Mouse (Mus musculus) testis, postnatal 10 days (tissue): ENCODE results near the gene Impg1.
A peak's percentile ranks its signal among the peaks of the same experiment; 100 is the strongest.

Experiments used
- DNase-seq: peaks from one replicate; pipeline ENCODE4 v3.0.0; 2021; ENCODE audit warnings: low spot score

Impg1 gene

DNA sequence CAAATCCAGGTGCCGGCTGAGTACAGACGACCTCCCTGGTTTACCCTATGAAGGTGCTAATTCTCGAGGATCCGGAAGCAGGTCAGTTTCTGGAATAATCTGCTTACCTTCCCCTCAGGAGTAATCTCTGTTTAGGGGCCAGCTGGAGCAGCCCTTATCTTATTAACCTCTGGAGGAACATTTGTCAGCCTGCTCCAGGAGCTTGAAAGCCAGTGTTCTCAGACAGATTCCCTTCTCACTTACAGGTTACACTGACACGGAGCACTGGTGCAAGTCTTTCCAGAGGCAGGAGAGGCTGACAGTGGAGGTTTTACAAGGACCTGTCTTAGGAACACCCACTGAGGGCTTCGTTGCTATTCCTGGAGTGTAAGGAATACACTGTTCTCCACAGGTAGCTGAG, at the start of gene Impg1:
Gene Impg1 (minus strand): TSS at position 101 of the 400 bp plus-strand sequence.
- DNase-seq = no peak

DNA sequence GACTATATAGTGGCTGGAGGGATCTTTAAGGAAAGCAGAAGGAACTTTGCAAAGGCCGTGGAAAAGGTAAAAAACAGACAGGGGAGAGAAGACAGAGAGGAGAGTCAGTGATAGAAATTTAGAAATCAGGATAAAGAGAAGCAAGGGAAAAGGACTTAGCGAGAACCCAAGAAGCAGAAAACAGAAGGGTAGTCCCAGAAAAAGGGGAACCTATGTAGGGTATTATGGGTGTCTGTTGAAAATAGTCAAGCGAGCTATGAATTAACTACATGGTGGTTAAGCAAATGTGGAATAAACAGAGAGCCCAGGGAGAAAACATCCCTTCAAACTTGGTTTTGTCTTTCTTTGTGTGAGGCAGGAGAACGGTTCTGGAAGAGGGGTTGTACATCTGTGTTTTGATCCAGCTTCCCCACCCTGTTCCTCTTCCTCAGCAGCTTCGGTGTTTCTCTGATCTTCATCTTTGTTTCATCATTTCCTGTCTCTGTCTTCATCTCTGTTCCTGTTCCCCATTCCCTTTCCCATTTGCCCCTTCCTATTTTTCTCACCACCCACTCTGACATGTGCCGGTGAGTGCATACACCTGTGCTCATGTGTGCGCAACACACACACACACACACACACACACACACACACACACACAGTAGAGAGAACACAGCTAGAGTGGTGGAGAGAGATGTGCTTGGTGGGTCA, 44.3 kb upstream of the Impg1 start:
- DNase-seq = no peak

DNA sequence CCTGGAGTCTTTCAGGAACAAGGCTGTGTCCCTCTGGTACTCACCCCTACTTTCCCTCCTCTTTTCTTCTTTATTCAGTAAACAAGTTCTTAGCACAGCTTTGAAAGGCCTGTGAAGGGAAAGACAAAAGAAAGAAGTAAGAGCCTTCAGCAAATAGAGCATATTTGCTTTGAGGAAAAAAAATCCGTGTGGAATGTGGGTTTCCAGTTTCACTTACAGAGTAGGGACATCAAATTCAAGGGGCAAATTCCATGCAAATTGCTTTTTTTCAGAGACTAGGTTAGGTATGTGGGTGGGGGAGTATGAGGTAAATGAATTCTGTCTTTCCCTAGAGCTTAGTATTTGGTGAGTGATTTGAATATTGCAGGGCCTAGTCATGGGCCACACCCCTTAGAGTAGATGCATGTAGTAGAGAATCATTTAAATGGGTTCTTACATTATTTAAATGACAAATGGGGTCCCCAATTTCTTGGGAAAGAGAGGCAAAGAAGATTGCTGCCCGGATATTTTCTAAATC, 39.3 kb upstream of the Impg1 start:
- DNase-seq = no peak

DNA sequence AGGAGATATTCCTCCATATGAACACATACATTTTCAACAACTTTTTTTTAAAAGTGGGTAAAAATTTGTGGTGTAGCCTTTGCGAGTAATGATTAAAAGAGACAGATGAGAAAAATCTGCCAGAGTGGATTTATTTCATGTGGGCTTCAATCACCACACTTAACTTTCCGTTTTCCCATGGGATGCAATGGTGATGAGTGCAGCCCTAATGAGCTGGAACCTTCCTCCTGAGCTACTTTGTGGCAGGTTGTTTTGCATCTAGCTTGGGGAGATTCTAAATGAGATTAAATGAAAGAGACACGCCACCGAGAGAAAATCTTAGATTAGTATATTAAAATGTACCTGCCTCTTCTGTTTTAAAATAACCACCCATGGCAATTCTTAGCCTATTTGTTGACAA, 26.3 kb upstream of the Impg1 start:
- no peak for DNase-seq

DNA sequence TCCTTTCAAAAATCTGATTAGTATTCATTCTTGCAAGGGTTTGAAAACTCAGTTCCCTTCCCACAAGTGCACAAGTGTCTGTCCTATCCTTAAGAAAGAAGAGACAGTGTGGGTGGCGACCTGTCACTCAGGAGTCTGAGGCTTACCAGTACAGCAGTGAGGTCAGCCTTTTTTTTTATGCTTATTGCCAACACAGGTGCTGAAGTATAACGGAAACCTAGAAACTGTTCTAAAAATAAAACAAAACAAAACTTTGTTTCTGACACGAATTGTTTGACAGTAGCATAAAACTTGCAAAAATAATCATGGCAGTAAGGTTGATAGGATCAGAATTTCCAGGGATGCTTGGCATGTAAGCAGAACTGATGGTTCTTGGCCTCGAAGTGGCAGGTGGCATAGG, 4.9 kb downstream of the Impg1 start:
- DNase-seq = no peak

DNA sequence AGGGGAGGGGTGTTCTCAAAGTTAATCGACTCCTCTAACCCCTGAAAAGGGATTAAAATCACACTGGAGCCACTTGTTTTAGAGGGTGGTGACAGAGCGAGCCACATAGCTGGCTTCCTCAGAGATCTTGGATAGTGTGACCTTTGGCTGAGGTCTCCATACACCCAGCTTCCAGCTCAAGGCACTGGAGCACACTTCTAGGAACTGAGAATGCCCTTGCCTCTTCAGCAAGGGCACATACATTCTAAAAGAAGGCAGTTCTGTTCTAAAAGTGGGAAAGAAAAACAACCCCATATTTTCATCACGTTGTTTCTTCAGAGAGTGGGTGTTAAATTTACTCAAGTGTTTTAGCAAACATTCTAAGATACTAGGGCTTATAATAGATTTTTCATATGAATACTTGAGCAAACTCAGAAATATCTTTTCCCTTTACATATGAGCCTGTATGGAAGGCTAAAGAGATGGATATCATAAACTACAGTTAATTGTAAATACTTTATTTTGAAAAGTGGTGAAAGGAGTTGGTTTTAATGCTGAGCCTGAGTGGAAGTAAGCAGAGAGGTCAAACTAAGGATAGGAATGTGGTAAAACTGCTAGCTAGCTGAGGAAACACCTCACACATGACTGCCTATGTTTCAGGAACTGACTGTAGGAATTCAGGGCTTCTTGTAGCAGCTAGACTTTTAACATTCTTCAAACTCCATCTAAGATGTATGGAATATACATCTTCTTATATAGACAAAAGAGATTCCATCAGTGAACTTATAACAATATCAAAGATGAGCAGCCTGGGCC, 14.6 kb downstream of the Impg1 start:
- DNase-seq = no peak

DNA sequence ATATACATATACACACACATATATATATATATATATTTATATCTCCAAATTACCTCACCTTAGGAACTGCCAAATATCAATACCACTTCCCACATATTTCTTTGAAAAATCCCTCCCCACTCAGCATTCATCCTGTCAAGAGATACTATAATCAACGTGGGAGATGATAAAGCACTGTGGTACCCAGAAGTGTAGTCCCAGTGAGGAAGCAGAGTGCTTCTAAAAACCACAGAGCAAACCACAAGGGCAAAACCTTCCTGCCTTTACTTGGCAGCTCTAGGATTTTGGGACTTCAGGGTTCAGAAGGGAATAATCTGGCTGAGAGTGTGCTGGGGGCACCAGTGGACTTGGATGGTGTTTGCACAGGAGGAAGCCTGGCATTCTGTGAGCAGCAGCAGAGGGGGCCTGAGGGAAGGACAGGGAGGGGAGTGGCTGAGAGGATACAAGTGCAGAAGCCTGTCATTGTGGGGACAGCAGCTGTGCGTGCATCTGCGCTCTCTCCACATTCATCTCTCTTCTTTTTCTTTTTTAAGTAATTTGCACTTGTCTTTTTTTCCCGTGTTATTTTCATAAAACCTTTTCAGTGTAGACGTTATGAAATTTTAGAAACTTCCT, 24.1 kb downstream of the Impg1 start:
- no peak for DNase-seq

DNA sequence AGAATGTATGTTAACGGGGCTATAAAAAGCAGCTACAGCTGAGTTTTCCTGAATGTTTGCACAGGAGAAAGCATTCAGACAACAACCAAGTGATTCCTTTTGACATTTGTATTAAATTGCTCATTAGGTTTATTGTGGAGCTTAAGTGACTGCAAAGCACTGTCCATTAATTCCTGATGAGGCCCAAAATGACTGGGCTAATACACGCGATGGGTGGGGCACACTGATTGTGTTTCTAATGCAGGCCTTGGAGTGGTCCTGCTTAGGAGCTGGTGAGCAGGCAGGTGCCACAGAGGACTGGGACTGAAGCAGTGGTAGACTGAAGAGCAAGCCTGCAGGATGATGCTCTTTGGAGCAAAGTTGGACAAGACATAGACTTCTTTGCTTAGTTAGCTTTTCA, 73.9 kb downstream of the Impg1 start:
- no peak for DNase-seq

DNA sequence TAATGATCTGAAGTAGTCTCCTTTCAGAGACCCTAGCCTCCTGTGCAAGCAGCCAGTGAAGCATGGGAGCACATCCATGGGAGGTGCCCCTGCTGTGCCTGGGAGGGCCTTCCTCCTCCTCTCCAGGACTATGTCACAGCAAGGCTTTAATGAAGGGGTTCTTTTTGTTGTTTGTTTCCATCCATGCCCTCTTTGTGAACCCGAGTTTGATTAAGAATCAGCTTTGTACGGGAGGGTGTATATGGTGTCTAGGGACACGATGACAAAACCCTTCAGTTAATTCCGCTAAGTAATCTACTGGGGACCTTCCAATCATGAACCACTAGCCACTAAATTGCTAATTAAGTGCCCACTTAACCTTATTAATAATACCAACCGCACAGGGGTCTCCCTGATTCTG, 74.3 kb downstream of the Impg1 start:
- no peak for DNase-seq

DNA sequence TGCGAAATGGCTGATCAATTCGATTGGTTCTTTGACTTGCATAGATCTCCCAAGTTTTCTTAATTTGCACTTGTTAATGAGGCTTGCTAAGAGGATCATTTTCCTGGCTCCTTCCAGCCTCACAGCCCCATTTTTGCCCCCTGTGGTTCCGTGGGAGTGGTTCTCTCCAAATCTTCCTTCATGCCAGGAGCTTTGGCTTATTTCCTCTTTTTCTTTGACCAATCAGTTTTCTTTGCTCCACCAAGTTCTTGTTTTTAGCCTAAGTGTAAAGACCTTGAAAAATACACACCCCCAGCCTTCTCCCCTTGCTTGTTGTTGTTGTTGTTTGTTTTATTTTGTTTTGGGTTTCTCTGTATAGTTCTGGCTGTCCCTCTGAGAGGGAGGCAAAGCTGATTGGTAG, 77.4 kb downstream of the Impg1 start:
- DNase-seq = no peak

DNA sequence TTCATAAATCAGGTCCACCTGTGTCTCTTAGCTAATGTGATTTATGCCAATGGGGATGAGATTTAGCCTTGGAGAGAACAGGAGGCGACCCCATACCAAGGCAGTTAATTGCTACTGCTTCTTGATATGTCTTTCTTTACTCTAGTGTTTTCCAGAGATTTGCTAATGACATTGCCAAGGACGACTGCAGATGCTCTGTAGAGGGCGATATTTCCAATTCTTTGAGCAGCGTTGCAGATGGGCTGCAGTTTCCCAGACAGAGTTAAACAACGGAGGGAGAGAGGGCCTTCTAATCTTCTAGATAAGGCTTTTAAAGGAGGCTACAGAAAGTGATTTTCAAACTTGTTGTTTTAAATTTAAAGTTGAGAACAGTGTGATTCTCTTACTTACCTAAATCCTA, 78.8 kb downstream of the Impg1 start:
- no peak for DNase-seq

DNA sequence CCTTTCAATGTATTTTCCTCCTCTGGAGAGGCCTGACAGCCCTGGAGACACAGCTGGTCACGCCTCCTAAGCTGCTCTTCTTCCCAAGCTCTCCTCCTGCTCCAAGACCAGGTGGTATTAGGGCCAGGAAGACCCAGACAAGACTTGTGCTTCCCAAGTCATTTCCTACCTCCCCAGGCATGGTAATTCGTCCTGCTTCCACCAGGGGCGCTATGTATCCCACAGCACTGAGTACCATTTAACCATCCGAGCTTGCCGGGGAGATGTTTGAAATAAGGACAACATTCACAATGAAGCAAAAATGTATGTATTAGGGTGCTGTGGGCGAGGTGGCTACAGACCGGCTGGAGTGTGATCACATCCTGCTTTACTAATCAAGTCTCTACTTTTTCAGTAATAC, 79.3 kb downstream of the Impg1 start:
- DNase-seq = peak; percentile 57

DNA sequence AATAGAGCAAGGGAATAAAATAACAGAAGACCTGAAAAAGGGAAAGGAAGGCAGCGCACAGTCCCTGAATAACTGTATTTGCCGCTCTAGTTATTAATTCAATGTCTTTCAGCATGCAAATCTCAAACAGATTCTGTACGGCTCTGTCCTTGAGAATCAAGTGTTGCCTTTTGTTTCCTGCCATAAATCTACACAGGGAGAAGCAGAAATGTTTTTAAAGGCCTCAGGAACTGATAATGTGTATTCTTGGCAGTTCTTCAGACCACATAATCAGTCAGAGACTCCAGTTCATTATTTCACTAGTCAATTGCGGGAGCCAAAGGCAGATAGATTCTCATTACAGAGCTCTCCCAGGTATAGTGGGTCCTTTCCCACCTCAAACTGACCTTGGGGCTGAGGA, 82.6 kb downstream of the Impg1 start:
- no peak for DNase-seq

DNA sequence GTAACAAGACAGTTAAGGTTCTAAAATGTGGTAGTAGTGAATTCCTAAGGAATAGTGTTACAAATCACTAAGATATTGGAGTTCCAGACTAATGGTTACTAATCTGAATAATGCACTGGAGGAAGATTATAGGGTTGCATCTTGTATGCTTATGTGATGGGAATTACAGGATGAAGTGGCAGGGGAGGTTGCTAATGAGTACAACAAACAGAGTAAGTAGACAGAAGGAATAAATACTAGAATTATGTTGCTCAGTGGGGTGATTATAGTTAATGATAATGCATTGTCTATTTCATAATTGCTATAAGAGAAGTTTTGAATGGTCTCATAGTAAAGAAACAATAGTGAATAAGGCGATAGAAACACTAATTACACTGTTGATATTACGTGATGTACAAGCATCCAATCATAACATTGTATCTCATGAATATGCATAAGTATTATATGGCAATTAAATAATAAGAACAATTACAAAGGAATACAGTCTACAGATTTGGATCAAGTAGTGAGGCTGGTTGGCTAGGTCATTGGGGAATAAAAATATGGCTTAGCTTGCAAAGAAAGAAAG, 85.1 kb downstream of the Impg1 start:
- no peak for DNase-seq

DNA sequence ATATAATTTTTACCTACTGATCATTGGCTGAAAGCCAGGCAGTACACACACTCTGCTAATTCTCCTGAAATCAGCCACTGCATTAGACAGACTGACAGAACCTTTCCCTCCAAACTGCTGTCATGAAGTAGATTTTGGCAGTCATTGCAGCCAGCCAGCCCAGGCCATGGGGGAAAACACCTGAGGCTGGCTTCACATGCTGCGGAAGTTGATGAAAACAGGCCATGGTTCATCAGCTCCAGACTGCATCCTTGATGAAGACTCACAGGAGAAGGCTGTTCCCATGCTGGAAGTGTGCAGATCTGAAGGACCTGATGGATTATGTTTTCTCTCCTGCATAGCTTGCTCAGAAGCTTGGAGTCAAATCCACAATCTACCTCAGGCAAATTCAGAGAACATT, 91.2 kb downstream of the Impg1 start:
- no peak for DNase-seq

DNA sequence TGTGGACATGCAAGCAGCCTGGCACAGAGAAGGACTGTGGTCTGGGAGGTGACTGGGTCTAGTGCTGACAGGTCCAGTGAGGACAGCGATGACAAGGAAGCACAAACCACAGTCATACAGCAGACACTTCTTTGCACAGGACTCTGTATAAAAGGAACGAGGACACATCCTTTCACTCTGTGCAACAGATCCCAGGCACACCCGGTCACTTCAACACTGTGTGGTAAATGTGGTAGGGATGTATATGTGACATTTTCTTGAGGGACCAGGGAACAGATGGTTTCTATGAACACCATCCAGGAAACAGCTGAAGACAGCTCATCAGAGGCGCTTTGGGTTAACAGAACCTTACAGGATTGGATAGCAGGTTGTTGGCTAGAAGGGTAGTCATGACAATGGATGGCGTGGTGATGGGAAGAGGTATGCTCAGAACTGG, 92.0 kb downstream of the Impg1 start:
- no peak for DNase-seq

DNA sequence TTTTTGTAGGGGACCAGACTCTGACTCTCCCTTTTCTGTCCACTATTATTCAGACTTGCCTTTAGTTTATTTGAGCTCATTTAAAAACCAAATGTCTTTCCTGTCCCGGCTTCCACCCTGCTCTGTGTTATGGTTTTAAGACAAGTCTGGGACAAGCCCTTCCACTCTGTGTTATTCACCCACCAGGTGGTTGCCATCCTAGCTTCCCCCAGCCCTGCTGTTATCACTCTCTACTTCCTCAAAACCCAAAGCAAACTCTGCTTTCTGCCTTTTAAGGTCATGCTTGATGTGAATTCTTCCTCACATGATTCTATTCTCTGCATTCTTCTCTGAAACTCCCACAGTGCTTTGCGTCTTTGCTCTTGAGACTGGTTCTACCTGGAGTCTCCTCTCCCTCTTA, 96.6 kb downstream of the Impg1 start:
- no peak for DNase-seq

DNA sequence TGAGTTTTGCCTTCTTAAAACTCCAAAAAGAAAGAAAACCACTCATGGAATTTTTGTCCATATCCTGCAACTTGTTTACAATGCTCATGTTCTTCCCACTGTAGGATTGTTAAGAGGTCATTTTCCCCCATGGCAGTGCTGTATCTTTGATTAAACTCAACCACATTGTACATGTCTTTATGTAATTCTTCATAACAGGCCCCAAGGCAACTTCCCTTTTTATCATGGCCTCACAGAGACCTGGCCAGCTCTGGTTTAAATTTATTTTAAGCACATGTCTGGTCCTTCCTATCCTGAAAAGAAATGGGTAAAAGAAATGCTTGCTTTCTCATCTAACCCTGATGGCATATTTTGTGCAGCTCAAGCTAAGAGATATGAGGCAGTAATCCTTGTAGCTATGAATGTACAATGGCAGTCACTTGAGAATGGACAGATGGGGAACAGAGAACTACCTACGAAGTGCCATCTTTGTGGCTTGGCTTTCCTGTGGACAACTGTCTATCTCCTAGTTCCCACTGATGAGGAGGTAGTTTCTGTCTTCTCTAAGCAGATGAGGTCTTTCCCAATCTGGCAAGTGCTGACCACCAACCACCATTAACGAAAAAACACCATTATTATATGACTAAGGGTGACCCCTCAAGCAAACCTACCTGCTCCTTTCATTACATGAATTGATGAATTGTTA, 97.6 kb downstream of the Impg1 start:
- no peak for DNase-seq

DNA sequence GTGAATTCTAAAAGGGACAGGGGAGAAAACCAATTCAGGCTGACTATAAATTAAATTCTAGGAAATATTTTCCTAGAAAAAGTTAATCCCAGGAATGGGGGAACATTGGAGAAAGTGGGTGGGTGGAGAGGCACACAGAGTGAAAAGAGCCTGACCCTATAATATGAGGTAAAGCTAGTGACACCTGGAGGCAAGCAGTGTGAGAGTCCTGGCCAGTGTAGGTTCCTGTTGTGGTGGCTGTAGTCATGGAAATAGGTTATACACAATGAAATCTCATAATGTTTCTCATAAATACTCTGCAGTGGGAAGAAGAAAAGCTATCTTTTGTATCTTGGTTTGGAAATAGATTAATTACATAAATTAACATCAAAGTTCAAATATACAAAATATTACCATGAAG, 105.2 kb downstream of the Impg1 start:
- DNase-seq = no peak

DNA sequence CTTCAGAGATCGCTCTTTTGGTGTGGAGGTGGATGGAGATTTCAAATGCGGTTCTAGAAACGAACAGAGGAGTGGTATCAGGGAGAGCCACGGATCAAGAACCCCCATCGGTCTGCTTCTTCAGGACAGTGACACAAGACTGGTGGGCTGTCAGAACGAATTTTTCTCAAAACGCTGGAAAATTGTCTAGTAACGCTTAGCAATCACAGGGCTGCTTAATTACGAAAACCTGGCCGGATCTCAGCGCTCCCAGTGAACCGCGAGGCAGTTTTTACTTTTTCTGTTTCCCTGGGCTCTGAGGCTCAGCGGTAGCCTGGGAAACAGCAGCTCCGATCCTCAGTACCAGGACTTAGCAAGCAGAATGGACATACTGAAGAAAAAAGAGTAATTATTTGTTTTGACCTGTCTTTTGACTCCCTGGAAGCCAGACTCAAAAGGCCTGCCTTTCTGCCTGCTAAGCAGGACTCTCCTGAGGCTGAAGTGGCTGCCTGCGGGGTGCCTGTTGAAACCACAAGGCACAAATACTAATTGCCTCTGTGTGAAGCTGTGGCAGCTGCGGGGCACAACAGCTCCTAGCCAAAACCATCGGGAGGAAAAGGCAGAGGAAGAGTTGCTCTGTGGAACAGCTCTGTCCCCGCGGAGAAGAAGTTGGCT, 113.5 kb downstream of the Impg1 start:
- no peak for DNase-seq

DNA sequence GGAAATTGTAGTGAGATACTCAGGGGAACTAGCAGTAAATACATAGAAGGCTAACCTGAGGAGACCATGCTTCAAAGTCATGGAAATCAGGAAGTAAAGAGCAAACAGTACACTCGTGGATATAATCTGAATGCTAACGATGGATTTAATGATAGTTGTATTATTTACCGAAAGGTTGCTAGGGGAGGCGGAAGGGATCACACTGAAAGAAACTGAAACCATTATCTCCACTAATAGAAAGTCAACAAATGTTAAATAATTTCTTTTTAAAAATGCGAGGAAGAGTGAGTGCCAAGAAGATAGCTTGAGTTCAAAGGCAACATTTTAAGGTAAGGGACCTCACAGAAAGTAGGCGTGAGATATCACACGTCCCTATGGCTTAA, 114.0 kb downstream of the Impg1 start:
- no peak for DNase-seq
